Mouse (Mus musculus) embryonic fibroblast, embryonic 13.5 days (primary cell): ENCODE results near the gene Tpm3.

Experiments
- CTCF ChIP-seq: IDR thresholded peaks from 2 replicates; pipeline ENCODE4 v1.5.1; 2011; ENCODE audit warnings: mild to moderate bottlenecking, control low read depth, low read length, moderate library complexity, borderline replicate concordance; ENCODE audit not compliant: insufficient read depth
- POLR2A ChIP-seq: IDR thresholded peaks from 2 replicates; pipeline ENCODE4 v1.6.1; 2011; ENCODE audit warnings: low read depth, mild to moderate bottlenecking, control low read depth, low read length, moderate library complexity

GRCm38 (mm10) chr3:90137606-90138005 lies 65.2 kb downstream of the Tpm3 start:
- TF ChIP-seq CTCF (no peak), POLR2A (no peak)
